Mouse (Mus musculus) CD4-positive, CD25-positive, alpha-beta regulatory T cell, adult 9 weeks (primary cell): Measurements from ENCODE around the gene Masp2. TPM values are rescaled to one million over a fixed set of nuclear protein-coding genes. Genes with fewer than 3 reads are reported as not detected.

Experiments used
- polyA plus RNA-seq: library from polyadenylated mRNA; unstranded; fragments of 100-300 nt; shearing (Covaris generic); gene quantifications from one replicate; pipeline ENCODE4 v1.2.1, GENCODE M21; 2017

The Masp2 gene
- polyA plus RNA-seq: not detected

DNA sequence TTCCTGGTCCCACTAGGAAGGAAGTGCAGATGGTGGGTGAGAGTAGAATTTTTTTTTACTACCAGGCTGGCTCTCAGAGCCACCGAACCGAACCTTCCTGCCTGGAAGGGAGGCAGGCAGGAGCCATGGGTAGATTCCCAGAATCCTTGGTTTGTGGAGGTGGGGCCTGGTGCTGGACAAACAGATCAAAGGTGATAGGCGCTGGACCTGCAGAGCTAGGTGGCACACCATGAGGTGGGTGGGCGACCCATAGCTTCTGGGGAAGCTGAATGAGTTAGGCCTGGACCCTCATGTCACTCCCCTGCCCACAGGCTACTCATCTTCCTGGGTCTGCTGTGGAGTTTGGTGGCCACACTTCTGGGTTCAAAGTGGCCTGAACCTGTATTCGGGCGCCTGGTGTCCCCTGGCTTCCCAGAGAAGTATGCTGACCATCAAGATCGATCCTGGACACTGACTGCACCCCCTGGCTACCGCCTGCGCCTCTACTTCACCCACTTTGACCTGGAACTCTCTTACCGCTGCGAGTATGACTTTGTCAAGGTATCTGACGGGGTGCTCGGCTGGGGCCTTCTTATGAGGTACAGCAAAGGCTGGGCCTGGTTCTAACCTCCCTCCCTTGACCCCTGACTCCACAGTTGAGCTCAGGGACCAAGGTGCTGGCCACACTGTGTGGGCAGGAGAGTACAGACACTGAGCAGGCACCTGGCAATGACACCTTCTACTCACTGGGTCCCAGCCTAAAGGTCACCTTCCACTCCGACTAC is at the start of gene Masp2:
Gene Masp2, plus strand, starts transcription at position 198 of the 764 bp plus-strand sequence.

DNA sequence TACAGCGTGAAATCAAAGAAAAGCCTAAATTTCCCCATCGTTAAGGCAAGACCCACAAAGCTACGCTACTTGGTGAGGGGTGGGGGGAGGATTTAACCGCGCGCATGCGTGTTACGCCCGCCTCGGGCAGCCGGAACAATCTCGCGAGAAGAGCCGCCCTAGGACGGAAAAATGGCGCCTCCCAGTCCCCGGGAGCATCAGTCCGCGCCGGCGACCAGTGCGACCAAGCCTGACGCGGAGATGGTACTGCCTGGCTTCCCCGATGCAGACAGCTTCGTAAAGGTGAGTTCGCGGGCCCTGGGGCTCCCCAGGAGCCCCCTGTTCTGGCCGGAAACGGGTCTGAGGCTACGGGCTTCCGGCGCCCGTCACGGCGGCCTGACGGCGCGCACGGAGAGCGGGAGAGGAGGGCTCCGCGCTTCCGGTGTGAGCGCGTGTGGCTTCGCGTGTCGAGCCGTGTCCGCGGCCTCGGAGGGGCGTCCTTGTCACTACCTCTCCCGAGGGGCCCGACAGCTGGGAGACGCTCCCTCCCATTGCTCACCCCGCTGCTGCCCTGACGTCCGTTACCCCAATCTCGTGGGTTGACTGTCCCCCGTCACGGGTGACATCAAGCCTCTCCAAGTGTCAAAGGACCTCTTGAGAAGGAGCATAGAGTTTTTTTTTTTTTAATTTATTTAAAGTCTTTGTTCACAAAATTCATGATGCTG is 43.9 kb upstream of the Masp2 start, which contains the start of gene Exosc10:
Gene Exosc10, plus strand, starts transcription at position 133 of the 704 bp plus-strand sequence.

DNA sequence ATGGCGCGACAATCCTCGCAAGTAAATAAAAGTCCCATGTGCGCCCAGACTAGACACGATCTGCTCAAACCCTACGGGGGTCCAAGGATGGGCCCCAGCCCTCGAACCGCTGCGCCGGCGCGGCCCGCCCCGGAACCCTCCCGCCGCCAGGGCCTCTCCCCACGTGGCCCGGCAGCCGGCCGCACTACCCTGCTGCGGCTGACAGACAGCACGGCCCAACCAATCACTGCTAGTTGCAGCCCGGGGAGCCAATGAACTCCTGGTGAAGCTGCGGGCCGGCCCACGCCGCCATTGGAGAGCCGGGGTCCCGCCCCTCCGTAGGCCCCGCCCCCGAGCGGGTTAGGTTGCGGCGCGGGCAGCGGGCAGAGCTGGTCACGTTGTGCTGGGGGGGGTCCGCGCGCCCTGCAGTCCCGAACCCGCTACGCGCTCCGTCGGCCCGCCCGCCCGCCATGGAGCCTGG is 11.2 kb upstream of the Masp2 start, which contains the start of gene Srm:
Gene Srm, plus strand, starts transcription at position 333 of the 460 bp plus-strand sequence.

DNA sequence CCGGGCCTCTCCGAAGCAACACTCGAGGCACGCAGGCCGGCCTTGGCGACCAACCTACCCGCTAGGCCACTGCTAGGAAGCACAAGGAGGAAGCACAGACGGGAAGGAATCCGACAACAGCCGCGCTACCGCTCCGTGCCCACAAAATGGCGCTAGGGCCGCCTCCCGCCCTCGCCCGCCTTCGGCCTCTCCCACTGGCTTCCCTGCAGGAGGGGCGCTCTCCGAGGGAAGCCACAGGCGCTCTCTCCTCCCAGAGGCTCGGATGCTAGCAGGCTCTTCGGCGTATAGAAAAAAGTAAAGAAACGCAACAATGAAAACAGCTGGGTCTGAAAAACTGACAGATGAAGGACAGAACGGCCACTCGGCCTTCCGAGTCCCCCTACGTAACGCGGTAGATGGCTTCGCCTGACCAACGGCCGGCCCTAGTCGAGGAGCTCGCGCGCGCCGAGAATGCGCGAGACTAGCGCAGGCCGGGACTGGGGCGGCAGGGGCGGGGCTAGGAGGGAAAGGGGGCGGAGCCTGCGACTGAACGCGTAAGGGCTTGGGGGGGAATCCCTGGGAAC is 24.4 kb downstream of the Masp2 start, which contains the start of gene Tardbp:
Gene Tardbp, minus strand, starts transcription at position 397 of the 563 bp plus-strand sequence.

DNA sequence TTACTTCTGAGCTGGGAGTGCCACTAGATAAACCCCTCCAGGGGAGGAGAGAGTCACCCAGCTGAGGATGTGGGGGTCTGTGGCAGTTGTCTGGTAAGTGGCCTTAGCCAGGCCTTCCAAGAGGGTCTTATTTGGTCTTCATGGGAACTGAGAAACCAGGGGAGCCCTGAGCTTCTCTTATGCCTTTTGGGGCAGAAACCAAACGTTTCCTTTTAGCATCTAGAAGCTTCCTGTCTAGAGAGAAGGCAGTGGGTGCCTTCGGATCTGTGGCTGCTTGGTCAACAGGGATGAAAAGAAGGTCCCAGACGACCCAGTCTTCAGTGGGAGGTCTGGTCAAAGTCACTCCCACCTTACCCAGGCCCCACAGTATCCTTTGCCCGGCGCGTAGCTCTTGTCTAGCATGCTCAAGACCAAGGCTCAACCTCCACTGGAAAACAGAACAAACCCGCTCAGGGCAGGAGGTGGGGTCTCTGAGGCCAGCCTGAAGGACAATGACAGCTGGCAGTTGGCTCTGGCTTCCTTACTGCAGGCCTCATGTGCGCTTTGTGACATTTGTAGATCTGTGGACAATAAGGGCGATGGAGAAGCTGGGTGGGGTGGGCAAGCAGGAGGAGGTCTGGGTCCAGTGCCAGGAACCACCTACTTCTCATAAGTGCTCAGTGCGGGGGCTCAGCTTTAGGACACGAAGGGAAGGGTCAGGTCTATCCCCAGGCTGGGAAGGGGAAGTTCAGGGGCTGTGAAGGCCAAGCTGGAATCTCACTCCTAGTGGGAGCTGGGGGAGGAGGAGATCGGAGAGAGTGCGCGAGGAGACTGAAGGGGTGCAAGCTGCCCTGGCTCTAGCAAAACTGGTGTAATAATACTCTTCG is 41.2 kb downstream of the Masp2 start, which contains the start of gene Gm572:
Gene Gm572, plus strand, starts transcription at position 27 of the 866 bp plus-strand sequence.

Other genes starting within 250 kb of the Masp2 start
- 21.0 TPM for gene Ubiad1, start 157.8 kb upstream of the Masp2 start, polyA plus RNA-seq
- gene Mtor, start 153.9 kb upstream of the Masp2 start, polyA plus RNA-seq: 20.5 TPM
- 0.25 TPM for gene Angptl7, start 102.1 kb upstream of the Masp2 start, polyA plus RNA-seq
- gene Exosc10, start 44.1 kb upstream of the Masp2 start, polyA plus RNA-seq: 122 TPM
- 10.1 TPM for gene Srm, start 11.1 kb upstream of the Masp2 start, polyA plus RNA-seq
- gene Tardbp, start 24.5 kb downstream of the Masp2 start, polyA plus RNA-seq: 247 TPM
- not detected for gene Gm572, start 40.8 kb downstream of the Masp2 start, polyA plus RNA-seq
- 2.3 TPM for gene Casz1, start 201.9 kb downstream of the Masp2 start, polyA plus RNA-seq